Mouse (Mus musculus): ENCODE data around the gene Abcb5.
"Not testable (repeated sequence)": the region's sequence is repeated elsewhere in the genome, so short reads cannot be mapped to it uniquely, and the experiment has no call there.

Gene Abcb5

DNA sequence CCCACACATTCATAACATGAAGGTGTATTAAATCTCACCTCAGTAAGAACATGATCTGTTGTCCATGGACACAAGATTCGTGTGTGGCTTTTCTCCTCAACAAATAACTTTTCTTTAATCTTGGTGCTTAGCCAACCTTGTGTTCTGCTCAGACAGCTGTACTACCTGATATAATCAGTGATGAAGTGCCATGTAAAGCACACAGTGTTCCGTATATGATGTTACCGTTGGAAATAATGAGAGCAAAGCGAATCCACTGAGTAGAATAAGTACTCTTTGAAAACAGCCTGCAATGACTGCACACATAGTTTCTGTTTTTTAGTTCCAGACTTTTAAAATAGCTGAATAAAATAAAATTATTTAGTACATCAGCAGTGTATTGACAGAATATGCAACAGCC, at the start of gene Abcb5:
Gene Abcb5 (minus strand): TSS at position 101 of the 400 bp plus-strand sequence.
- in situ Hi-C loops (cut with MboI; ENCODE audit: unreplicated experiment in 2 of 2), result no loop called here

DNA sequence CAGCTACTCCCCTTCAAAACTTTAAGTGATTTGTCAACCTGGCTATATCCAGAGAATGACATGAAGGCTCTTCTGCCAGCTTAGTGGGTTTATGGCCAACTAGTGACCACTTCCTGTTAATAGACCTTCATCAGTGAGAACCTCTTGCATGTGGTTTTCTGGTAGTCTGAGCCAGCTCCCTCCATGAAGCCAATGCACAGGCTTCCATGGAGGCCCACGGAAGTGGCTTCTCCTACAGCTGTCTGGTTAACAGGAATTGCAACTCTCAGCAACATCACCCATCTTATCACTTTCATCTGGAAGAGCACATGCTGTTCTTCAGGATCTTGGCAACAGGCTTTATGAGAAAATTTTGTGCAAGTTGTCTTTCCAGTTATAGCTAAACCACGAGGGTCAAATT, 33.0 kb upstream of the Abcb5 start:
- in situ Hi-C loops (cut with MboI; ENCODE audit: unreplicated experiment in 2 of 2), result no loop called here

GRCm38 (mm10) chr12:118994328-118995166, 28.3 kb upstream of the Abcb5 start:
- in situ Hi-C loops (cut with MboI; ENCODE audit: unreplicated experiment in 2 of 2), result no loop called here

DNA sequence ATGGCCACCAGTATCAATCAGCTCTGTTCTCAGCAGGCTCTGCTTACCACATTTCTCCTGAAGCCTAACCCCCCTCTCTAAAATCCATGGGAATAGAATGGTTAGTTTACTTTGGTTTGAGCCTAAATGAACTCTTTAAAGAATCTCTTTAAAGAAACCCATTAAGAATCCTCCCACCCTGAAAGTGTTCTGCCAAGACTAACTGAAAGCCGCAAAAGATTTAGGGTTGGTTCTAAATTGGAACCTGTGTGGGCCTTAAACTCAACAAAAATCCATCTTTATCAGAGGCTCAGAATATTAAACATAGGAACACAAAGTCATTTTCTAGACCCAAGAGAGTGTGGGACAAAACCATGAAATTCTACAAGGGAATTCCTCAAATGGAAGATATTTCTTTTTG, 18.6 kb upstream of the Abcb5 start:
- in situ Hi-C loops (cut with MboI; ENCODE audit: unreplicated experiment in 2 of 2), result no loop called here

- in situ Hi-C loops (cut with MboI; ENCODE audit: unreplicated experiment in 2 of 2), result loop anchor here (5.0 to 25.0 kb wide), 3 partner anchors 382 to 537 kb away; partner anchors contain the start of gene Macc1 (in 1 of the 2)
Measured at GRCm38 (mm10) chr12:118930386-118931318, 35.6 kb downstream of the Abcb5 start.

GRCm38 (mm10) chr12:118926813-118927281, 39.4 kb downstream of the Abcb5 start:
- in situ Hi-C loops (cut with MboI; ENCODE audit: unreplicated experiment in 2 of 2), result loop anchor here in 1 of 2 experiments (25.0 kb wide), 1 partner anchor 385 kb away; the partner anchor contains the start of gene Macc1

DNA sequence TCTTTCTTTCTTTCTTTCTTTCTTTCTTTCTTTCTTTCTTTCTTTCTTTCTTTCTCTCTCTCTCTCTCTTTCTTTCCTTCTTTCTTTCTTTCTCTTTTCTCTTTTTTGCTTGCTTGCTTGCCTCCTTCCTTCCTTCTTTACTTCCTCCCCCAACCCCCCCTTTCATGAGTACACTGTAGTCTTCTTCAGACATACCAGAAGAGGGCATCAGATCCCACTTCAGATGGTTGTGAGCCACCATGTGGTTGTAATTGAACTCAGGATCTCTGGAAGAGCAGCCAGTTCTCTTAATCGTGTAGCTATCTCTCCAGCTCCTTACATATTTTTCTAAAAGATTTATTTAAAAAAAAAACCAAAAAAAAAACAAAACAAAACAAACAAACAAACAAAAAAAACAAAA, 42.3 kb downstream of the Abcb5 start:
- in situ Hi-C loops (cut with MboI; ENCODE audit: unreplicated experiment in 2 of 2), result not testable (repeated sequence)

DNA sequence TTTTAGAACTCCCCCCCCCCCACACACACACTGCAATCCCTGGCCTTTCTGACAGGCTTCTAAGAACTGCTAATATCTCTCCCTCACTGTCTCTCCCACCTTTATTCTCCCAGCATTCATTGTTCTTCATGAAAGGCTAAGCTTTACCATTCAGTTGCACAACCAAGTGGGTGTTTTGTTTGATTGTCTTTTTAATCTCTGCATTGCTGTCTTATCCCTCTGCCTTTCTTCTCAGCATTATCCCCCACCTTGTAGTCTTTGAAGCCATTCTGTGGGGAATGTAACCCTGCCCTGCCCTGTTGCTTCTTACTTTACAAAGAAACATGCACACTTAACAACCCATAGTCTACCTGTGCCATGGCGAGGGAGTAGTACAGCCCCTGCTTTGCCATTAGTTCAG, 48.5 kb downstream of the Abcb5 start:
- in situ Hi-C loops (cut with MboI; ENCODE audit: unreplicated experiment in 2 of 2), result no loop called here

DNA sequence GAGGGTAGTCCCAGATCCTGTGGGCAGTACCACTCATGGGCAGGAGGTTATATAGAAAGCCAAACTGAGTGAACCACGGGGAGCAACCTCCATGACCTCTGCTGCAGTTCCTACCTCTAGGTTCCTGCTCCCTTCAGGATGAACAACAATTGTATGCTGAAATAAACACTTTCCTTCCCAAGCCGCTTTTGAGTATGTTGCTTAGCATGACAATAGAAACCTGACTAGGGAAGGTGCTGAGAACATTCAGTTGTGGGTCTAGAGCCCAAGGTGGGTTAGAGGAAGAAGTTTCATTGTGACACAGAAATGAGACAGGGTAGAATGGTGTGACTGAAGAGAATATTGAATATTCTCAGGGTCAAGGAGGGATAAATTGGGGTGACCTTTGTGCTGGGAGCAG, 55.9 kb downstream of the Abcb5 start:
- in situ Hi-C loops (cut with MboI; ENCODE audit: unreplicated experiment in 2 of 2), result no loop called here

DNA sequence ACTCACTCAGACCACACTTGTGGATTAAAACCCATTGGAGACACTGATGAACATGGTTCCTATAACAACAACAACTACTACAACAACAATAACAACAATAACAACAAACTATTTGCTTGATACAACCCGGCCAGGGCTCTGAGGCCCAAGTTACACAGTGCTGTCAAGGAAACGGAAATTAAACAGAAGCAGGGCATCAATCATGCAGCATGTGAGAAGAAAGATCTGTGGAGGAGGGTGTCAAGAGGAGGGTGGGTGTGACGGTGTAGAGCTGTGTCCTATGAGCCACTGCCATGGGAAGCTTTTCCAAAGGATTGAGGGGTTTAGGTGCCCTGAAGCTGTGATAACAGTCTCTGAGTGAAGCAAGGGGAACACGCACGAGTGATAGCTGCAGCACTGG, 64.0 kb downstream of the Abcb5 start:
- in situ Hi-C loops (cut with MboI; ENCODE audit: unreplicated experiment in 2 of 2), result no loop called here

GRCm38 (mm10) chr12:118887964-118888363, 78.3 kb downstream of the Abcb5 start:
- in situ Hi-C loops (cut with MboI; ENCODE audit: unreplicated experiment in 2 of 2), result no loop called here

DNA sequence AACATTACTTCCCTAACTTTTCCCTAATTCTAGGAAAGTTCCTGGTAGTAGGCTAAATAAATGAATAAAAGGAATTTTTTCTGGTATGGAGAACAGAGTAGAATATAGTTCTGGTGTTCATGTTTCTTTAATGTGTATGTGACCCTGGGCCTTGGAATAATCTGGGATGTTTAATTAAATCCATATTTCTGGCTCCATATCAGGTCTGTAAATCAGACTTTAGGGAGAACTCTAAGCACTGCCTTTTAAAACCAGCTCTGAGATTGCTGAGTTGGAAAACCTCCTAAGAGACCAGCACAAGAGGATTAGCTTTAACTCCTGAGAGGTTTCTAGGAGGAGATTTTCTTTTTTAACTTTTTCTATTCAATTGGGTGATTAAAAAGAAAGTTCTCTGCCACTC, 83.4 kb downstream of the Abcb5 start:
- in situ Hi-C loops (cut with MboI; ENCODE audit: unreplicated experiment in 2 of 2), result no loop called here

GRCm38 (mm10) chr12:118872673-118873072, 93.5 kb downstream of the Abcb5 start:
- in situ Hi-C loops (cut with MboI; ENCODE audit: unreplicated experiment in 2 of 2), result loop anchor here (25.0 kb wide), 2 partner anchors 1060 to 1485 kb away; partner anchors contain the start of gene Cdca7l (in 1 of the 2)

DNA sequence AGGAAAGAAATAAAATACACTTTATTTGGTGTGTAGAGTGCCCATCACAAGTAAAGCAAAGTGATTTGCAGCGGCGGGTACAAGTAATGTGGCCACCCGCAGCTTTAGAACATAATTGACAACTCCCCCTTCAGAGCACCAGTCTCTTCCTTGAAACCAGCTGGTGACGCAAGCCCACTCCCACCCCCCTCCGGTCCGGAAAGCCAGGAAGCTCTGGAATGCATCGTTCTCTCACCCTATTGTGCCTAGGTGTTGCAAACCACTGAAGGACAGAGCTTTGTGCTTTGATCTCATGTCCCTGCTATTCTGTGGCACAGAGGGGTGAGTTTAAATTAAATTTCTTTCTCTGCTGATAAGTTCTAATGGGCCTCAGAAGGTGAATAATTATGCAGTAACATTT, 110.1 kb downstream of the Abcb5 start:
- in situ Hi-C loops (cut with MboI; ENCODE audit: unreplicated experiment in 2 of 2), result loop anchor here (5.0 to 25.0 kb wide), 6 partner anchors 399 to 1469 kb away; partner anchors contain the start of gene Cdca7l (in 1 of the 2)

GRCm38 (mm10) chr12:118854831-118855453, 111.3 kb downstream of the Abcb5 start:
- in situ Hi-C loops (cut with MboI; ENCODE audit: unreplicated experiment in 2 of 2), result loop anchor here (5.0 to 25.0 kb wide), 7 partner anchors 398 to 1468 kb away; partner anchors contain the start of gene Cdca7l (in 1 of the 2)

DNA sequence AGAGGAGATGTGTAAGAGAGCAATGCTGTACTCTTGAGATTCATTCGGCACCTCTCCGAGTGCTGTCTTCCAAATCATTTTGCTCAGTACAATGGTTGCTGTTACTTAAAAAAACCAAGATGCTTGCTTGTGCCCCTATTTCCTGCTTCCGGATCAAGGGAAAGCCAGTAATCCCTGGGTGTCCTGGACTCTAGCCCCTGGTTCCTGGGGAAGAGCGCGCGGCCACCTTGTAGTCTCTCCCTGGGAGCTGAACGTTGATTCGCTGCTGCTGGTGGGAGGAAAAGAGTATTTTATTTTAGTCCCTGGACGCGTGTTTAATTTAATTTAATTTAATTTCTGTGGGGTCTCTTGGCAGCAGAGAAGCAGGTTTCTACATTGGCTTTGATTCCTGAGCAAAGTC, 111.8 kb downstream of the Abcb5 start:
- in situ Hi-C loops (cut with MboI; ENCODE audit: unreplicated experiment in 2 of 2), result loop anchor here (5.0 to 25.0 kb wide), 5 partner anchors 400 to 1467 kb away; partner anchors contain the start of gene Cdca7l (in 1 of the 2)

- in situ Hi-C loops (cut with MboI; ENCODE audit: unreplicated experiment in 2 of 2), result loop anchor here (5.0 to 25.0 kb wide), 5 partner anchors 399 to 1466 kb away; partner anchors contain the start of gene Cdca7l (in 1 of the 2)
Measured at GRCm38 (mm10) chr12:118853331-118853730, 112.9 kb downstream of the Abcb5 start.

DNA sequence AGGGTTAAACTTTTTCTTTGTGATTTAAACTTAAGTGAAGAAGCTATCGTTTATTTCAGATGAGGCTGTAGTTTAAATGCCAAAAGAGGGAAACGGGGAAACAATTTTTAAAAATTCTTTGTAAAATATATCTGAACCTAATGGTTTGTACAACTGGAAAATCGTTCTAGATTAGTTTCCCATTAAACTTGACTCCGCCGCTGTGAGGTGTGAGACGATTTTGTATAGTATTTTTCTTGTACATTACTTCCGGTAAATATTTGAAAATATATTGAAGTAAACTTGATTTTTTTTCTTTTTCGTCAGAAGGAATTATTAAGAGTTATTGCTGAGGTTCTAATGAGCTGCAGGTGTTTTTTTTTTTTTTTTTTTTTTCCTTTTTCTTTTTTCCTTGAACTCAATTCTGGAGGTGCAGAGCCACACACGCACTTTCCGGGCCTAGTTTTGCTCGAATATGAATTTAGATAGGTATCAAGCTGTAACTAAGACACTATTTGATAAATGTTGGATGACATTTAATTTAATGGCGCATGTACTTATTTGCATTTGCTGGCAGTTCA, 115.3 kb downstream of the Abcb5 start:
- in situ Hi-C loops (cut with MboI; ENCODE audit: unreplicated experiment in 2 of 2), result loop anchor here (5.0 to 25.0 kb wide), 5 partner anchors 396 to 1464 kb away; partner anchors contain the start of gene Cdca7l (in 1 of the 2)

- in situ Hi-C loops (cut with MboI; ENCODE audit: unreplicated experiment in 2 of 2), result loop anchor here (5.0 to 25.0 kb wide), 5 partner anchors 395 to 1463 kb away; partner anchors contain the start of gene Cdca7l (in 1 of the 2)
Measured at GRCm38 (mm10) chr12:118849996-118850395, 116.2 kb downstream of the Abcb5 start.
